Mouse (Mus musculus): ENCODE data around the gene Bicd1. TPM values are rescaled to one million over a fixed set of nuclear protein-coding genes. Genes with fewer than 3 reads are reported as not detected.
"Not testable (repeated sequence)": the region's sequence is repeated elsewhere in the genome, so short reads cannot be mapped to it uniquely, and the experiment has no call there.

Gene Bicd1
- polyA plus RNA-seq, 2 experiments = 0.20 to 0.75 TPM

GRCm38 (mm10) chr6:149383531-149383930 is 25.2 kb upstream of the Bicd1 start:
- 59% methylated on average over 2 of the region's 2 CpGs for WGBS (ENCODE audit: insufficient replicate concordance)
- Histone ChIP-seq H3K9me3 (ENCODE audit: control insufficient read depth, low read length) (no peaks in the 10 kb centered on the region), H3K27me3 (ENCODE audit: control insufficient read depth, insufficient read depth, low read length) (no peaks in the 10 kb centered on the region), H3K4me3 (ENCODE audit: insufficient read depth in 1 of 2, low read depth in 2 of 2, low read length in 2 of 2) (no peak overlapping the region), H3K36me3 (replicated peaks; ENCODE audit: control insufficient read depth, insufficient read depth, low read depth) (no peaks in the 10 kb centered on the region), H3K9ac (replicated peaks) (no peak overlapping the region), H3K4me1 (replicated peaks; ENCODE audit: control insufficient read depth in 2 of 2, insufficient read depth in 2 of 2, low read length in 1 of 2) (no peaks in the 10 kb centered on the region), H3K27ac (no peak overlapping the region), H3K4me2 (ENCODE audit: low read depth) (no peak overlapping the region)
- no peak for TF ChIP-seq CTCF (IDR thresholded peaks at IDR 0.05; ENCODE audit: low read depth)
- TF ChIP-seq EP300 (IDR thresholded peaks at IDR 0.05; ENCODE audit: low read depth) = no peak
- ATAC-seq (ENCODE audit: insufficient read depth) (no peak), DNase-seq (ENCODE audit: low read depth in 3 of 3, low spot score in 3 of 3) (no peak)

GRCm38 (mm10) chr6:149386389-149386788 is 22.3 kb upstream of the Bicd1 start:
- Histone ChIP-seq H3K36me3 (replicated peaks; ENCODE audit: control insufficient read depth, insufficient read depth, low read depth) (no peaks in the 10 kb centered on the region), H3K4me3 (ENCODE audit: insufficient read depth in 1 of 2, low read depth in 2 of 2, low read length in 2 of 2) (no peak overlapping the region), H3K27me3 (ENCODE audit: control insufficient read depth, insufficient read depth, low read length) (no peaks in the 10 kb centered on the region), H3K4me1 (replicated peaks; ENCODE audit: control insufficient read depth in 2 of 2, insufficient read depth in 2 of 2, low read length in 1 of 2) (no peaks in the 10 kb centered on the region), H3K27ac (no peak overlapping the region), H3K9me3 (ENCODE audit: control insufficient read depth, low read length) (no peaks in the 10 kb centered on the region), H3K9ac (replicated peaks) (no peak overlapping the region), H3K4me2 (ENCODE audit: low read depth) (no peak overlapping the region)
- DNase-seq (ENCODE audit: low read depth in 3 of 3, low spot score in 3 of 3) (no peak), ATAC-seq (ENCODE audit: insufficient read depth) (no peak)
- 27% methylated on average over 3 of the region's 3 CpGs for WGBS (ENCODE audit: insufficient replicate concordance)
- no peak for TF ChIP-seq EP300 (IDR thresholded peaks at IDR 0.05; ENCODE audit: low read depth)
- no peak for TF ChIP-seq CTCF (IDR thresholded peaks at IDR 0.05; ENCODE audit: low read depth)

- not testable (repeated sequence) for ATAC-seq (ENCODE audit: insufficient read depth); H3K27ac ChIP-seq; H3K27me3 ChIP-seq (ENCODE audit: control insufficient read depth, insufficient read depth, low read length); H3K9me3 ChIP-seq (ENCODE audit: control insufficient read depth, low read length); DNase-seq (ENCODE audit: low read depth in 3 of 3, low spot score in 3 of 3); H3K4me2 ChIP-seq (ENCODE audit: low read depth); H3K4me1 ChIP-seq (replicated peaks; ENCODE audit: control insufficient read depth in 2 of 2, insufficient read depth in 2 of 2, low read length in 1 of 2); H3K4me3 ChIP-seq (ENCODE audit: insufficient read depth in 1 of 2, low read depth in 2 of 2, low read length in 2 of 2); H3K36me3 ChIP-seq (replicated peaks; ENCODE audit: control insufficient read depth, insufficient read depth, low read depth); H3K9ac ChIP-seq (replicated peaks)
- WGBS (ENCODE audit: insufficient replicate concordance) = 49% methylated on average over 2 of the region's 2 CpGs
These were observed 19.1 kb upstream of the Bicd1 start for GRCm38 (mm10) chr6:149389626-149390025.

GRCm38 (mm10) chr6:149399396-149399795 is 9.3 kb upstream of the Bicd1 start:
- Histone ChIP-seq H3K4me2 (ENCODE audit: low read depth) (no peak overlapping the region), H3K4me1 (replicated peaks; ENCODE audit: control insufficient read depth in 2 of 2, insufficient read depth in 2 of 2, low read length in 1 of 2) (no peaks in the 10 kb centered on the region), H3K9me3 (ENCODE audit: control insufficient read depth, low read length) (no peaks in the 10 kb centered on the region), H3K9ac (replicated peaks) (no peak overlapping the region), H3K36me3 (replicated peaks; ENCODE audit: control insufficient read depth, insufficient read depth, low read depth) (no peaks in the 10 kb centered on the region), H3K27me3 (ENCODE audit: control insufficient read depth, insufficient read depth, low read length) (no peaks in the 10 kb centered on the region), H3K27ac (no peak overlapping the region), H3K4me3 (ENCODE audit: insufficient read depth in 1 of 2, low read depth in 2 of 2, low read length in 2 of 2) (no peak overlapping the region)
- no peak for ATAC-seq (ENCODE audit: insufficient read depth)
- TF ChIP-seq EP300 (IDR thresholded peaks at IDR 0.05; ENCODE audit: low read depth) (no peak), CTCF (IDR thresholded peaks at IDR 0.05; ENCODE audit: low read depth) (no peak)
- DNase-seq (ENCODE audit: low read depth in 3 of 3, low spot score in 3 of 3) = no peak

- H3K27ac ChIP-seq = no peak overlapping the region
- peak overlapping the region; percentile 49 for H3K9ac ChIP-seq (replicated peaks)
- TF ChIP-seq CTCF (IDR thresholded peaks at IDR 0.05; ENCODE audit: low read depth) = no peak
- TF ChIP-seq EP300 (IDR thresholded peaks at IDR 0.05; ENCODE audit: low read depth) = no peak
- peak overlapping the region; percentile 69 for H3K4me2 ChIP-seq (ENCODE audit: low read depth)
- H3K36me3 ChIP-seq (replicated peaks; ENCODE audit: control insufficient read depth, insufficient read depth, low read depth) = no peaks in the 10 kb centered on the region
- 2% methylated on average over 11 of the region's 11 CpGs for WGBS (ENCODE audit: insufficient replicate concordance)
- ATAC-seq (ENCODE audit: insufficient read depth) (peak; percentile 47; the same call in 1 of the 2 replicates), DNase-seq (ENCODE audit: low read depth in 3 of 3, low spot score in 3 of 3) (no peak)
- H3K4me1 ChIP-seq (replicated peaks; ENCODE audit: control insufficient read depth in 2 of 2, insufficient read depth in 2 of 2, low read length in 1 of 2) = peaks cover 0 to 7% of the 10 kb centered on the region in 2 experiments; a peak in 2 of 4 replicates
- H3K27me3 ChIP-seq (ENCODE audit: control insufficient read depth, insufficient read depth, low read length) = no peaks in the 10 kb centered on the region
- H3K9me3 ChIP-seq (ENCODE audit: control insufficient read depth, low read length) = no peaks in the 10 kb centered on the region
- H3K4me3 ChIP-seq (ENCODE audit: insufficient read depth in 1 of 2, low read depth in 2 of 2, low read length in 2 of 2) = peak overlapping the region; percentile 54 to 60
These were observed 655 bp downstream of the Bicd1 start for GRCm38 (mm10) chr6:149409341-149409740.
